8 mouse cellular contexts compared by ENCODE assay signal in genomic region chr4:145199982-145200699, GRCm38 (mm10). TPM values are rescaled to one million over a fixed set of nuclear protein-coding genes. Genes with fewer than 3 reads are reported as not detected.
A peak's percentile ranks its signal among the peaks of the same experiment; 100 is the strongest.
DNase-seq lines count a peak whose midpoint lies in the region; ATAC-seq lines count a peak whose summit lies in the region.

No protein-coding gene starts in this region.

- 0 out of 2 replicates have a peak overlapping the region, but pooled peaks have one; percentile 25 for H3K27ac ChIP-seq in kidney, embryonic 16.5 days (ENCODE audit: low read length)
- no peak overlapping the region for H3K27ac ChIP-seq in forebrain, embryonic 12.5 days

- no peaks in the 10 kb centered on the region for H3K9me3 ChIP-seq in kidney, embryonic 16.5 days (ENCODE audit: low read length)
- no peaks in the 10 kb centered on the region for H3K9me3 ChIP-seq in forebrain, embryonic 12.5 days

- peaks cover 9% of the 10 kb centered on the region for H3K4me1 ChIP-seq in kidney, embryonic 16.5 days (ENCODE audit: insufficient read depth, low read length)
- H3K4me1 ChIP-seq in forebrain, embryonic 12.5 days: no peaks in the 10 kb centered on the region

- H3K4me2 ChIP-seq in kidney, embryonic 16.5 days (replicated peaks; ENCODE audit: low read depth, low read length): peak overlapping the region; percentile 26
- H3K4me2 ChIP-seq in forebrain, embryonic 12.5 days: no peak overlapping the region

- no peak overlapping the region for H3K4me3 ChIP-seq in kidney, embryonic 16.5 days (ENCODE audit: low read length)
- H3K4me3 ChIP-seq in forebrain, embryonic 12.5 days (replicated peaks): no peak overlapping the region

- no peaks in the 10 kb centered on the region for H3K27me3 ChIP-seq in kidney, embryonic 16.5 days (ENCODE audit: insufficient read depth, low read length)
- H3K27me3 ChIP-seq in forebrain, embryonic 12.5 days: no peaks in the 10 kb centered on the region

- WGBS in kidney, embryonic 16.5 days: 16% methylated on average over 11 of the region's 11 CpGs
- 56% methylated on average over 11 of the region's 11 CpGs for WGBS in forebrain, embryonic 12.5 days

- H3K36me3 ChIP-seq in kidney, embryonic 16.5 days (ENCODE audit: insufficient read depth, low read length): no peaks in the 10 kb centered on the region
- H3K36me3 ChIP-seq in forebrain, embryonic 12.5 days (replicated peaks): no peaks in the 10 kb centered on the region

- peak; percentile 76 for ATAC-seq in kidney, embryonic 16.5 days (ENCODE audit: low FRiP score, low TSS enrichment)
- ATAC-seq in megakaryocyte progenitor cell, adult 5-6 weeks (replicated peaks; ENCODE audit: poor library complexity): peak; percentile 67
- no peak for ATAC-seq in forebrain, embryonic 12.5 days (ENCODE audit: low FRiP score)

- no peak for DNase-seq in kidney, adult 8-10 months
- peak; percentile 46 for DNase-seq in ZHBTc4 (ENCODE audit: low read depth, low spot score)
- peak; percentile 66 for DNase-seq in heart, adult 8-10 months (ENCODE audit: low spot score)
- peak; percentile 15 to 27 for DNase-seq in layer of hippocampus, postnatal 10 days (ENCODE audit: low spot score in 2 of 2)
- DNase-seq in gastrocnemius, postnatal 10 days: no peak

- H3K9ac ChIP-seq in kidney, embryonic 16.5 days (replicated peaks; ENCODE audit: low read length): no peak overlapping the region; the same call in 1 of the 2 replicates
- H3K9ac ChIP-seq in forebrain, embryonic 12.5 days: no peak overlapping the region

RNA-seq across cellular contexts. Expression of gene Vps13d, which starts 5.3 kb away (rescaled TPM):
- polyA plus RNA-seq in kidney, embryonic 16.5 days (2015; fragmentation: Nextera tagmentation; extraction: Ambion mirVana): 10.5 and 10.6 TPM in 2 replicates
- 10 to 100 TPM; 76.7 to 88.3 (median 79.4) TPM for total RNA-seq in heart, adult 8-10 months (2022)
- 10 to 100 TPM; 56.6 to 69.6 TPM for total RNA-seq in layer of hippocampus, postnatal 10 days (2021)
- total RNA-seq in megakaryocyte progenitor cell, adult 5-6 weeks (2015): 19.9 and 22.3 TPM in 2 replicates
- total RNA-seq in megakaryocyte progenitor cell, adult 5-6 weeks (2017): 45.6 and 51.2 TPM in 2 replicates
- polyA plus RNA-seq in forebrain, embryonic 12.5 days (2016; fragmentation: Nextera tagmentation; extraction: Ambion mirVana): 5.7 and 7.0 TPM in 2 replicates
- 10 to 100 TPM; 26.3 to 27.2 TPM for total RNA-seq in gastrocnemius, postnatal 10 days (2021)

RNA-seq across cellular contexts. Expression of gene Tnfrsf1b, which starts 46.5 kb away (rescaled TPM):
- polyA plus RNA-seq in kidney, embryonic 16.5 days (2015; fragmentation: Nextera tagmentation; extraction: Ambion mirVana): 3.4 and 3.7 TPM in 2 replicates
- total RNA-seq in heart, adult 8-10 months (2022): 1 to 10 TPM; 4.6 to 7.7 (median 5.3) TPM
- 1 to 10 TPM; 2.5 TPM for total RNA-seq in layer of hippocampus, postnatal 10 days (2021)
- total RNA-seq in megakaryocyte progenitor cell, adult 5-6 weeks (2015): 29.7 and 32.8 TPM in 2 replicates
- total RNA-seq in megakaryocyte progenitor cell, adult 5-6 weeks (2017): 33.0 and 34.2 TPM in 2 replicates
- polyA plus RNA-seq in forebrain, embryonic 12.5 days (2016; fragmentation: Nextera tagmentation; extraction: Ambion mirVana): 1.3 and 1.6 TPM in 2 replicates
- 1 to 10 TPM; 4.4 to 5.8 TPM for total RNA-seq in gastrocnemius, postnatal 10 days (2021)

Comparison
In these comparisons a context has a peak if more than half of its experiments do, and no peak if none do; other contexts are left out.
1. DNase-seq: peak in ZHBTc4 (single experiment), heart, adult 8-10 months (single experiment) and layer of hippocampus, postnatal 10 days (2 of 2); none in kidney, adult 8-10 months (0 of 2) and gastrocnemius, postnatal 10 days (single experiment).